Mouse (Mus musculus) lung, postnatal 14 days (tissue): ENCODE results near the gene Cpt1b.
A peak's percentile ranks its signal among the peaks of the same experiment; 100 is the strongest.
"Not testable (repeated sequence)": the region's sequence is repeated elsewhere in the genome, so short reads cannot be mapped to it uniquely, and the experiment has no call there.

Source experiments
- DNase-seq: peaks from one replicate; pipeline ENCODE4 v3.0.0; 2021

The Cpt1b gene

DNA sequence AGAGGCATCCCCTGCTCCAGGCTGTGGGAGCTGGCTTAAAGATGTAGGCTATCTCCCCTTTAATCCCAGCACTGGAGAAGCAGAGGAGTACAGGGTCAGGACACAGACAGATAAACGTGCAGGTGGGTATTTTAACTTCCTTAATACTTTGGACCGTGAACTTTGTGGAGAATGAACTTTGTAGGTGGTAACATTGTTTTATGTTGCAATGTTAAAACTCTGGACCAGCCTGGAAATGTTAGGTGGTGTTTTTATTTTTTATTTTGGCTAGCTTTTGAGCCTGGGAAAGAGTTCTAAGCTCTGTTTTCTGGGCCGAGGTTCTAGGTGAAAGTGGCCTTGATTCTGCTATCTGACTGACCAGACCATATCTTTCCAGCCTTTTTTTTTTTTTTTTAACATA is 5.6 kb upstream of the Cpt1b start:
- DNase-seq, result no peak

GRCm38 (mm10) chr15:89430771-89431170 is 5.1 kb upstream of the Cpt1b start:
- DNase-seq, result not testable (repeated sequence)

DNA sequence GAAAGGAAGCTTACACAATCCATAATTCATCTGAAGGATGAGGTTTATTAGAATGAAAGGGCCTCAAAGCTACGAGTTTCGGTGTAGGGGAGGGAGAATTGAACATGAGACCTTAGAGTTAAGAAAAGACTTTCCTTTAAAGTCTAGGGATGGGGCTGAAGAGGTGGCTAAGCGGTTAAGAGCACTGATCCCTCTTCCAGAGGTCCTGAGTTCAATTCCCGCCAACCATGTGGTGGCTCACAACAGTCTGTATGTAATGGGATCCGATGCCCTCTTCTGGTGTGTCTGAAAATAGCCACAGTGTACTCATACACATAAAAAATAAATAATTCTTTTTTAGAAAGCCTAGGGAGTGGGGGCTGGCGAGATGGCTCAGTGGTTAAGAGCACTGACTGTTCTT is 4.7 kb upstream of the Cpt1b start:
- no peak for DNase-seq

GRCm38 (mm10) chr15:89429352-89430221 is 3.9 kb upstream of the Cpt1b start, which contains the start of the genes C730034F03Rik, Gm44502 and Chkb:
C730034F03Rik (plus strand) TSS chr15:89429589.
Gm44502 (minus strand) TSS chr15:89429696.
Chkb (minus strand) TSS chr15:89429908.
- peak; percentile 89 for DNase-seq

DNA sequence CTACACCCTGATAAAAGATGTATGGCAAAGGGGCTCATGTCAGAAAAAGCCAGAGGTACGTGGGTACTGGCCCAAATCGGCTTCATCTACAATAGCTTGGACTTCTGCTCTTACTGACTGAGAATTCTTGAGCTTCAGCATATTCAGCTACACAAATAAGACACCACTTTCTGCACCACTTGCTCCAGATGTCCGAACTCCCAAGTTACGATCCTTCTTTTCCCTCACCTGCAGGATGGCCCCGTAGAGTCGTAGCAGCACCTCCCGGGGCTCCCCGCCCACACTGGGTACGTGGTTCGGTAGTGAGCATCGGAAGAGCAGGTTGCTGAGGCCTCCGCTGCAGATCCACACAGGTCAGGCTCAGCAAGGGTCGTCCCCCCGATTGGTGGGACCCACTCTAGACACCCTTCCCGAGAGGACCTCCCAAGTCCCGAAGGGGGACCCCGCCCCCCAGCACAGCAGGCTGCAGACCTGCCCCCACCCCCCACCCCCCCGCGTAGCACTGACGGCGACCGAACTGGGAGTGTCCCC is 3.2 kb upstream of the Cpt1b start:
- DNase-seq, result no peak

GRCm38 (mm10) chr15:89428136-89428790 is 2.6 kb upstream of the Cpt1b start:
- no peak for DNase-seq

GRCm38 (mm10) chr15:89426716-89427115 is 1.1 kb upstream of the Cpt1b start:
- no peak for DNase-seq

DNA sequence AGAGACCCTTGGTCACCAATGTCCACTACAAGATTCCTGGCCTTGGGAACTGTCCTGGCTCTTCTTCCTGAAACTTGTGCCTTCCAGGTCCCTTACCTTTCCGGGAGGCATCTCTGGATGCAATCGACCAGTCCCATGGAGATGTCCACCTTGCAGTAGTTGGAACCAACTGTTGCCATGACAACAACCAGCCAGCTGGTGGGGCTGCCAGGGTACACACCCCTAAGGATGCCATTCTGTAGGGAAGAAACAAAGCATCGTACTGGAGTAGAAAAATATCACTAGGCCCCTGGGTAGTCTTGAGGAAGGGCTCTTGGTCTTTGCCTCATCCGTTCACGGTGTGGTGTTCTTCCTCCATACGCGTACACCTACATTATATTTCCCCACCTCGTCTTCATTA is 1.0 kb downstream of the Cpt1b start:
- DNase-seq, result no peak

DNA sequence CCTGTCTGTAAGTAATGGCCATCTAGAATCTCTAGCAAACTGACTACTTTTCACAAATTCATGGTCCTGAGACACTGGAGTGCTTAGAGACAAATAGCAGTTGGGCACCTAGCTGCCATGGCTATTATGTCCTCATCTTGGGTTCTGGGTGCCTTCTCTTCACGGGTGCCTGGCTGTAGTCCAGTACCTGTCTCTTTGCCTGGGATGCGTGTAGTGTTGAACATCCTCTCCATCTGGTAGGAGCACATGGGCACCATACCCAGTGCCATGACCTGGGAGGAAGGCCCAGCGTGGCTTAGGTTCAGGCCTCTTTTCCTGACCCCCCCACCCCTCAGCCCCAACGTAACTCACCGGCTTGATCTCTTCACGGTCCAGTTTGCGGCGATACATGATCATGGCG is 3.7 kb downstream of the Cpt1b start:
- no peak for DNase-seq

GRCm38 (mm10) chr15:89415282-89415681 is 10.4 kb downstream of the Cpt1b start:
- DNase-seq, result no peak

DNA sequence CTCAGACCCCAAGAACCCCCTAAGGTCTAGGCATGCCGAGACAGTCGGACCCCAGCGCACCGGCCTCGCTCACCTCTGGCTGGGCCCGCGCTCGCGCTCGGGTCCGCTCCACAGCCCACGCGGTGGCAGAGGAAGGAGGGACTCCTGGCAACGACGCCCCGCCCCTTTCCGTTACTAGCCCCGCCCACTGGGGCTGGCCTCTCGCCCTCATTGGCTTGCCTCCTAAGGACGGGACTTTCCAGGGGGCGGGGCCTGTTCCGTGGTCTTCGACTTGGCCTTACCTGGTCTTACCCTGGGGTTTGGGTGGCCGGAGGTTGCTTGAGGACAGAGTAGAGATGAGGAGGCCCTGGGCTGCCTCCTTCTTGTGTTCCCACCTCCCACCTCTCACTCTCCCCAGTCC is 15.5 kb downstream of the Cpt1b start, which contains the start of gene Syce3:
TSS of gene Syce3 (minus strand) at position 386 of the 400 bp plus-strand sequence.
- no peak for DNase-seq

GRCm38 (mm10) chr15:89406691-89407090 is 19.0 kb downstream of the Cpt1b start:
- DNase-seq, result no peak

DNA sequence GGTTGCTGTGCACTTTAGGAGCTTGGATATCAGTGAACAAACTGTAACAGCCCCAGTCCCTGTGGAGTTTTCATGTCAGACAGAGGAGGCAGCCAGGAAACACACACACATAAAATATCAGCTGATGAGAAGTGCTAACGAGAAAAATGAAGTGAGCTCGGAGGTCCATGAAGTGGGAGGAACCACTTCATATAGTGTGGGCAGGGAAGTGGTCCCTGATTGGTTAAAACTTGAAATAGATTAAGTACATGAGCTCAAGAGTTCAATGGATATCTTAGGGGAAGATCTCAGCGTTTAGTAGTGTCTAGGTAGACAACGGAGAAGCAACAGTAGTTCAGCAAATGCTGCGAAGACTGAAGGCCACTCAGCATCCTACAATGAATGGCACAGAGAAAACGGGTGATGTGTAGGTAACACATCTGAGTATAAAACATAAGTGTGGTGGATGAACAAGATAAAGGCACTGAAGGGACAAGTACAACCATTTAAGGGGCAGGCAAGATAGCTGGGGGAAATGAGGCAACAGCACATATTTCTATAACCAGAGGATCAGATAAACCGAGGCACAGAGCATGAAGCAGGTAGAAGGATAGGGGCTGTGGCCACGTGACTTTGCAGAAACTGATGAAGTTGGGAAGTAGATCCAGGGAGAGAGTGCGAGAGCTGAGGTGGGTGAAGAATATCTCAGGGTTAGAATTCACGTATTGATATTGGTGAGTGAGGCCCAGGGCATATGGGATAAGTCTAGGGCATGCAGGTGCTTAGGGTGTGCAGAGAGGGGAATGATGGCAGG is 20.6 kb downstream of the Cpt1b start:
- no peak for DNase-seq

DNA sequence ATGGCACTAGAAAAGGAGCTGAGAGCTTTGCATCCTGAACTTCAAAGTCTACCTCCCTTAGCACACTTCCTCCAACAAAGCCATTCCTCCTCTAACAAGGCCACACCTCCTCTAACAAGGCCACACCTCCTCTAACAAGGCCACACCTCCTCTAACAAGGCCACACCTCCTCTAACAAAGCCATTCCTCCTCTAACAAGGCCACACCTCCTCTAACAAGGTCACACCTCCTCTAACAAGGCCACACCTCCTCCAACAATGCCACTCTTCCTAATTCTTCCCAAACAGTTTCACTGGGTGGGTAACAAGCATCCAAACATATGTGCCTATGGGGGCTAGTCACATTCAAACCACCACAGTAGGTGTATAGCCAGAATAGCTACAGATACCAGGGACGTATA is 23.2 kb downstream of the Cpt1b start:
- no peak for DNase-seq

DNA sequence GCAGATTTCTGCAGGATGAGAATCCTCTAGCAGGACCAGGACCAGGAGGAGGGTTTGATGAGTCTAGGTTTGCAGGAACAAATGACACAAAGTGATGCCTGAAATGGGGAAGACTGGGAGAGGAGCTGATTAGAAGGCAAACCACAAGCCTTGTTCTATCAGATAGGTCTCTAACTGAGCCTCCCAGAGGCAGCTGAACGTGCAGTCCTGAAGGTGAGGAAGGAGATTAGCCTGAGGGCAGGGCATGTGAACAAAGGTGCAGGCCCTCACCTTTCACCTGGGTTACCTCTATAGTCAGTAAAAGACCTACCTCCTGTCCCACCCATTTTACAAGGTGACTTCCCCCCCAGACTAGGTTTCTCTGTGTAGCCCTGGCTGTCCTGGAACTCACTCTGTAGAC is 25.9 kb downstream of the Cpt1b start:
- no peak for DNase-seq

DNA sequence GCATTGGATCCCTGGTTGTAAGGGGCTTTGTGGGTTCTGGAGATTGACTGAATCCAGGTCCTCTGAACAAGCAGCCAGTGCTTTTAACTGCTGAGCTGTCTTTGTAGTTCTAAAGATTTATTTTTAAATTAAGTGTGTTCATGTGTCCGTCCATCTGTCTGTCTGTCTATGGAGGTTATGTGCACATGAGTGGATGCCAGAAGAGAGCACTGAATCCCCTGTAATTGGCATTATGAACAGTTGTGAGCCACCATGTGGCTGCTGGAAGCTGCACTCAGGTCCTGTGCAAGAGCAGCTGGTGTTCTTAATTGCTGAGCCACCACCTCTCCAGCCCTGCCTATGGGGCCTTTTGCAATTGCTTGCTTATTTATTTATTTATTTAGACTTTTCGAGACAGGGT is 27.5 kb downstream of the Cpt1b start:
- DNase-seq, result no peak

- DNase-seq, result no peak
These were observed 28.8 kb downstream of the Cpt1b start for GRCm38 (mm10) chr15:89396883-89397282.

DNA sequence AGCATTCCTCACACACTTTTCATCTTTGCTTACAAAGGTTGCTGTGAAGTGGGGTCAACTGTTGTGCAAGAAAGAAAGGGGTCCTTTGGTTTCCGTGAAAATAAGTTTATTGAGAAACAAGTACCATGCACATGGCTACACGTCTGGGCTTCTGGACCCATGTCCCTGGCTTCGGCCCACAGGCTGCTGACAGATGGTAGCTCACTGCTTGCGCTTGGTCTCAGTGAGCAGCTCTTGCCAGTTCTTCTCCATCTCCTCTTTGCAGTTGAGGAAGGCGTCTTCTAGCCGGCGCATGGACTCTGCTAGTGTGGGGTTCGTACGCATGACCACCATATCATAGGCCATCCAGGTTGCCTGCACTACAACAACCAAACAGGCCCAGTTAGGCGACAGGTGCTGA is 35.6 kb downstream of the Cpt1b start:
- no peak for DNase-seq

DNA sequence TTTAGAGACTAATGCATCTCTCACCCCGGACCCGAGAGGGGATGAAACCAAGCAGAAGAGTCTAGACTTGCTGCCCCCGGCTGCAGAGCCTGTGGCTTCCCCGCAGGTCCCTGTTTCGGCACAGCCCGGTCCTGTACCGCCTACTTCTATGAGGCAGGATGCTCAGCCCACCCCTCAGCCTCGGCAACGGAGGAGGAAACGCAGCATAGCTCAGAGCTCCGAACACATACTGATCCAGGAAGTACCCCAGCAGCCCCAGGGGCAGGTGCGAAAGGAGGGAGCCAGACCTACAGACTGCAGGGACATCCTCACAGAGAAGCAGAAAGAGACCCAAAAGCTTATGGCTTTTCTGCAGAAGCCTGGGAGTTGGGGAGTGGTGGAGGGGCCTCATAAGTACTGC is 38.5 kb downstream of the Cpt1b start:
- no peak for DNase-seq

GRCm38 (mm10) chr15:89384617-89385016 is 41.0 kb downstream of the Cpt1b start, which contains the start of gene Klhdc7b:
Klhdc7b (plus strand) TSS chr15:89384917.
- no peak for DNase-seq

- peak; percentile 28 for DNase-seq
These were observed 46.2 kb downstream of the Cpt1b start for GRCm38 (mm10) chr15:89379429-89379828.

- peak; percentile 48 for DNase-seq
These were observed 46.7 kb downstream of the Cpt1b start, which contains the start of gene Odf3b for GRCm38 (mm10) chr15:89378831-89379401. Odf3b (minus strand) TSS chr15:89379282.
